Mouse (Mus musculus): Measurements from ENCODE around the gene Hs2st1. TPM values are rescaled to one million over a fixed set of nuclear protein-coding genes. Genes with fewer than 3 reads are reported as not detected.

The Hs2st1 gene
- polyA plus RNA-seq, 1 experiment from 2014 or later: 39.1 TPM

GRCm38 (mm10) chr3:144545152-144545551, 24.8 kb downstream of the Hs2st1 start:
- 79% methylated on average over 7 of the region's 7 CpGs for WGBS
- ATAC-seq (ENCODE audit: low FRiP score): peak; percentile 67; the same call in 1 of the 2 replicates
- Histone ChIP-seq H3K4me3 (replicated peaks) (no peak overlapping the region), H3K27me3 (no peaks in the 10 kb centered on the region), H3K36me3 (replicated peaks) (no peaks in the 10 kb centered on the region), H3K4me2 (0 out of 2 replicates have a peak overlapping the region, but pooled peaks have one; percentile 15), H3K9ac (no peak overlapping the region), H3K9me3 (no peaks in the 10 kb centered on the region), H3K4me1 (peaks cover 34% of the 10 kb centered on the region), H3K27ac (peak overlapping the region; percentile 63)

- Histone ChIP-seq H3K27ac (no peak overlapping the region), H3K27me3 (no peaks in the 10 kb centered on the region), H3K9me3 (no peaks in the 10 kb centered on the region), H3K9ac (no peak overlapping the region), H3K4me2 (no peak overlapping the region), H3K36me3 (replicated peaks) (no peaks in the 10 kb centered on the region), H3K4me1 (peaks cover 28% of the 10 kb centered on the region), H3K4me3 (replicated peaks) (no peak overlapping the region)
- ATAC-seq (ENCODE audit: low FRiP score): no peak
- WGBS: 78% methylated on average over 6 of the region's 6 CpGs
Observed at GRCm38 (mm10) chr3:144541906-144542438, 28.0 kb downstream of the Hs2st1 start.

GRCm38 (mm10) chr3:144540805-144541204, 29.2 kb downstream of the Hs2st1 start:
- Histone ChIP-seq H3K9me3 (no peaks in the 10 kb centered on the region), H3K27ac (no peak overlapping the region), H3K4me2 (no peak overlapping the region), H3K9ac (no peak overlapping the region), H3K4me1 (peaks cover 19% of the 10 kb centered on the region), H3K36me3 (replicated peaks) (no peaks in the 10 kb centered on the region), H3K4me3 (replicated peaks) (no peak overlapping the region), H3K27me3 (no peaks in the 10 kb centered on the region)
- 95% methylated on average over 3 of the region's 3 CpGs for WGBS
- no peak for ATAC-seq (ENCODE audit: low FRiP score)

- WGBS: 82% methylated on average over 3 of the region's 3 CpGs
- H3K4me3 ChIP-seq (replicated peaks): no peak overlapping the region
- H3K36me3 ChIP-seq (replicated peaks): no peaks in the 10 kb centered on the region
Observed at GRCm38 (mm10) chr3:144539051-144539450, 30.9 kb downstream of the Hs2st1 start.

GRCm38 (mm10) chr3:144537078-144537855, 32.7 kb downstream of the Hs2st1 start:
- Histone ChIP-seq H3K4me2 (no peak overlapping the region), H3K4me3 (replicated peaks) (no peak overlapping the region), H3K27ac (no peak overlapping the region), H3K9ac (no peak overlapping the region), H3K4me1 (peaks cover 15% of the 10 kb centered on the region), H3K9me3 (no peaks in the 10 kb centered on the region), H3K36me3 (replicated peaks) (no peaks in the 10 kb centered on the region), H3K27me3 (no peaks in the 10 kb centered on the region)
- no peak for ATAC-seq (ENCODE audit: low FRiP score)
- WGBS: 88% methylated on average over 7 of the region's 7 CpGs

More at GRCm38 (mm10) chr3:144539051-144539450, 30.9 kb downstream of the Hs2st1 start:
- Histone ChIP-seq H3K27me3 (no peaks in the 10 kb centered on the region), H3K4me1 (peaks cover 12% of the 10 kb centered on the region; the same call in 1 of the 2 replicates), H3K9me3 (no peaks in the 10 kb centered on the region), H3K4me2 (no peak overlapping the region), H3K9ac (no peak overlapping the region), H3K27ac (no peak overlapping the region)
- no peak for ATAC-seq (ENCODE audit: low FRiP score)

DNA sequence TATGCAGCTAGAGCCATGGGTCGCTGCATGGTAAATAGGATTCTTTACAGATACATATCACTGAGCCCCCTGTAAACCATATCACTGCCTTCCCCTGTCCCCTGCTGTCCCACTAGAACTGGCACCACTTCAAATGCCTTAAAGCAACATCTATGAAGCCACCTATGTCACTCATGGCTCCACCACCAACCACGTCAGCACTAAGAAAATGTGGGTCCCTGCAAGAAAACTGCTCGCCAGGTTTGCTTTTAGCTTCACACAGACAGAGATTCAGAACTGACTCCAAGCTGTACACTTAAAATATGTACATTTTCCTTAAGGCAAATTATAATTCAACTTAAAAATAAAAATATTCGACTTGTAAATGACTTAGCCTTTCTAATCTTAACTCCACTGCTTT, 34.9 kb downstream of the Hs2st1 start:
- ATAC-seq (ENCODE audit: low FRiP score): no peak

GRCm38 (mm10) chr3:144531023-144531422, 39.0 kb downstream of the Hs2st1 start:
- Histone ChIP-seq H3K9me3 (no peaks in the 10 kb centered on the region), H3K4me3 (replicated peaks) (no peak overlapping the region), H3K27ac (peak overlapping the region; percentile 27; the same call in 1 of the 2 replicates), H3K9ac (no peak overlapping the region), H3K4me2 (no peak overlapping the region), H3K36me3 (replicated peaks) (no peaks in the 10 kb centered on the region), H3K4me1 (peaks cover 31% of the 10 kb centered on the region), H3K27me3 (no peaks in the 10 kb centered on the region)
- no peak for ATAC-seq (ENCODE audit: low FRiP score)
- 67% methylated on average over 5 of the region's 5 CpGs for WGBS

More for the DNA sequence above, 34.9 kb downstream of the Hs2st1 start:
- H3K4me3 ChIP-seq (replicated peaks): no peak overlapping the region
- H3K36me3 ChIP-seq (replicated peaks): no peaks in the 10 kb centered on the region
- no peak overlapping the region for H3K4me2 ChIP-seq
- peaks cover 22% of the 10 kb centered on the region for H3K4me1 ChIP-seq
- H3K9ac ChIP-seq: no peak overlapping the region
- H3K9me3 ChIP-seq: no peaks in the 10 kb centered on the region
- H3K27me3 ChIP-seq: no peaks in the 10 kb centered on the region
- H3K27ac ChIP-seq: no peak overlapping the region
- WGBS: 95% methylated on average over 4 of the region's 4 CpGs

GRCm38 (mm10) chr3:144527918-144528317, 42.1 kb downstream of the Hs2st1 start:
- no peaks in the 10 kb centered on the region for H3K36me3 ChIP-seq (replicated peaks)
- no peak for ATAC-seq (ENCODE audit: low FRiP score)
- no peaks in the 10 kb centered on the region for H3K27me3 ChIP-seq
- 85% methylated on average over 7 of the region's 7 CpGs for WGBS
- peaks cover 27% of the 10 kb centered on the region for H3K4me1 ChIP-seq
- no peak overlapping the region for H3K9ac ChIP-seq
- no peak overlapping the region for H3K4me2 ChIP-seq
- no peak overlapping the region for H3K4me3 ChIP-seq (replicated peaks)
- H3K9me3 ChIP-seq: no peaks in the 10 kb centered on the region
- no peak overlapping the region for H3K27ac ChIP-seq

DNA sequence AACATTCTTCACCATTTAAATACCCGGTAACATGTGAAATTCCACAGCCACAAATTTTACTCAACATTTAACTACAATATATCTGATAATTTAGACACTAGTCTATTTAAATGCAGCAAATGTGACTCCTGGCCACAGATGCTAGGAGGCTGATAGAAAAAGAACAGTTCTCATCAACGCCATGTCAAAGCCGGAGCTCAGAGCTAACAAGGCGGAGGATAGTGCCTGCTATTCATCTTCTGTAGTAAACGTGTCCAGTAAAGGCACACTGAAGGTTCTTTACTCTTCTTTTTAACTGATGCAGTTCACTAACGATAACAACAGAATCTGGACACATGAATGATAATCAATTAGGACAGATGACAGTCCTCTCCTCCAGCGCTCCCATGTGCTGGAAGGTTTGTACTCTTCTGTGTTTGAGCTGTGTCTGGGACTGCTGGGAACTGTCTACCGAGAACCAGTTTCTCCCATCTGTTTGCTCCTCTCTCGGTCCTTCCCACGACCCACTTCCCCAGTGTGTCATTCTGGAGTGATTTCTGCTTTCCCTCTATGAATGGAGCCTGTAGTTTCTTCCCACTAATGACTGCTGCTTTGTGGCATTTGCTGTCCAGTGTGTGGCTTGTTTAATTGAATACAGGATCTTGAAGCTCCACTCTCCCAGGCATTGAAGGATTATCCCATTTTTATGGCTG, 50.3 kb downstream of the Hs2st1 start:
- 55% methylated on average over 10 of the region's 10 CpGs for WGBS
- Histone ChIP-seq H3K36me3 (replicated peaks) (no peaks in the 10 kb centered on the region), H3K27ac (0 out of 2 replicates have a peak overlapping the region, but pooled peaks have one; percentile 70), H3K4me3 (replicated peaks) (no peak overlapping the region), H3K4me1 (peaks cover 10% of the 10 kb centered on the region), H3K4me2 (no peak overlapping the region), H3K9me3 (no peaks in the 10 kb centered on the region), H3K27me3 (no peaks in the 10 kb centered on the region), H3K9ac (no peak overlapping the region)
- peak; percentile 39; the same call in 1 of the 2 replicates for ATAC-seq (ENCODE audit: low FRiP score)

GRCm38 (mm10) chr3:144518917-144519316, 51.1 kb downstream of the Hs2st1 start:
- Histone ChIP-seq H3K27ac (no peak overlapping the region), H3K36me3 (replicated peaks) (no peaks in the 10 kb centered on the region), H3K4me2 (no peak overlapping the region), H3K4me3 (replicated peaks) (no peak overlapping the region), H3K27me3 (no peaks in the 10 kb centered on the region), H3K4me1 (peaks cover 10% of the 10 kb centered on the region), H3K9ac (no peak overlapping the region), H3K9me3 (no peaks in the 10 kb centered on the region)
- ATAC-seq (ENCODE audit: low FRiP score): peak; percentile 31; the same call in 1 of the 2 replicates
- 77% methylated on average over 5 of the region's 5 CpGs for WGBS

DNA sequence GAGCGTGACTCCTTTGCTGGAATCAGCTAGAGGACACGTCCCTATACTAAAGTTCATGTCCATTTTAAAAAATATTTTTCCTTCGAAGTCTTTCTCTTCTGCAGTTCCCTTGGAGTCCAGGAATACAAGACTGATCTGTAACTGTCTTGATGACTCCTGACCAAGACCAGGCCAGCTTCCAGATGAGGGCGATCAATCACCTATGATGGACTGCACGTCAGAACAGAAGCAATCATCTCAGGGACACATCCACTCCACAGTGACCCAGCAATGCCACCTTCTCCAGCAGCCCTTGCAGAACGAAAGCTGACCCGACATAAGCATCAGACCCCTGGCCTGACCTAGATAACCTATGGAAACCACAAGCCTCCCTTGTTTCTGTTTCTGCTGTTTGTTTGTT, 54.7 kb downstream of the Hs2st1 start:
- H3K27me3 ChIP-seq: no peaks in the 10 kb centered on the region
- WGBS: 89% methylated on average over 7 of the region's 7 CpGs
- H3K9ac ChIP-seq: no peak overlapping the region
- H3K4me1 ChIP-seq: peaks cover 8% of the 10 kb centered on the region
- H3K4me2 ChIP-seq: no peak overlapping the region
- H3K36me3 ChIP-seq (replicated peaks): no peaks in the 10 kb centered on the region
- H3K27ac ChIP-seq: no peak overlapping the region
- no peak for ATAC-seq (ENCODE audit: low FRiP score)
- no peaks in the 10 kb centered on the region for H3K9me3 ChIP-seq
- H3K4me3 ChIP-seq (replicated peaks): no peak overlapping the region

DNA sequence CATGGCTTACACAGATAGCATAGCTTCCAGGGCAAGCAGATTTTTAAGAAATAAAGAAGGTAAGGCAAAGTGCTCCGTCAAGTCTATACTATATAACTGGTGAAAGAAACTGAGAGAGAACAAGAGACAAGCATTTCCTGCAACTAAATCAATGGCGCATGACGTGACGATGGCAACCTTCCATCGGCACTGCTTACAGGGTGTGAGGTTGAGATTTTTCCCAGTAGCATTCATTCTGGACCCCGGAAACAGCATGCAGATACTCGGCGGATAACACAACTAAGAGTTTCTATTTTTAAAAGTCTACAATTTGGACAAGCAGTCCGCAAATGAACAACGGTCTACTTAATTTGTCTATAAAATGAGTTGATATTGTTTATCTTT, 55.9 kb downstream of the Hs2st1 start:
- no peaks in the 10 kb centered on the region for H3K4me1 ChIP-seq
- WGBS: 93% methylated on average over 10 of the region's 10 CpGs
- H3K4me3 ChIP-seq (replicated peaks): no peak overlapping the region
- no peak overlapping the region for H3K27ac ChIP-seq
- H3K9me3 ChIP-seq: no peaks in the 10 kb centered on the region
- no peaks in the 10 kb centered on the region for H3K27me3 ChIP-seq
- ATAC-seq (ENCODE audit: low FRiP score): no peak
- H3K36me3 ChIP-seq (replicated peaks): no peaks in the 10 kb centered on the region
- H3K9ac ChIP-seq: no peak overlapping the region
- H3K4me2 ChIP-seq: no peak overlapping the region

Data from forebrain, embryonic 12.5 days (tissue).